Mouse (Mus musculus) neural tube, embryonic 14.5 days (tissue): ENCODE measurements at regions not wholly inside any gene's neighbourhood (a gene's known extent, or its start where the extent isn't known, plus 50 kb on each side); places are given as distances from the start of the nearest gene placed in this dataset.

ENCODE experiments used
- ATAC-seq: fragments of 200-750 bp; cut with Nextera tagmentation; 2 replicates; pipeline ENCODE4 v1.8.0; 2017; ENCODE audit warnings: low read depth, mild to moderate bottlenecking, moderate TSS enrichment, moderate library complexity
- H3K27ac ChIP-seq: fragments of 300-500 bp; sonication (generic); 2 replicates; pipeline ENCODE4 v1.5.1; 2014; ENCODE audit warnings: low read depth, mild to moderate bottlenecking, control low read depth, low read length, moderate library complexity, mixed read lengths
- H3K27me3 ChIP-seq: fragments of 300-500 bp; sonication (generic); 2 replicates; pipeline ENCODE4 v1.6.1; 2014; ENCODE audit warnings: low read length; ENCODE audit not compliant: control insufficient read depth, insufficient read depth
- H3K36me3 ChIP-seq: fragments of 300-500 bp; sonication (generic); 2 replicates; pipeline ENCODE4 v1.6.1; 2014; ENCODE audit warnings: low read length, mixed read lengths; ENCODE audit not compliant: control insufficient read depth, insufficient read depth
- H3K4me1 ChIP-seq: fragments of 300-500 bp; sonication (generic); 2 replicates; pipeline ENCODE4 v1.6.1; 2014; ENCODE audit warnings: low read length; ENCODE audit not compliant: control insufficient read depth, insufficient read depth
- H3K4me2 ChIP-seq: fragments of 300-500 bp; sonication (generic); 2 replicates; pipeline ENCODE4 v1.6.1; 2014; ENCODE audit warnings: mild to moderate bottlenecking, low read depth, low read length, control low read depth
- H3K4me3 ChIP-seq: fragments of 300-500 bp; sonication (generic); 2 replicates; pipeline ENCODE4 v1.5.1; 2014; ENCODE audit warnings: low read depth, low read length, control low read depth, mixed read lengths
- H3K9ac ChIP-seq: fragments of 300-500 bp; sonication (generic); replicated peaks from 2 replicates; pipeline ENCODE4 v1.6.1; 2014; ENCODE audit warnings: low read depth, mild to moderate bottlenecking, control low read depth, low read length, mixed read lengths
- H3K9me3 ChIP-seq: fragments of 300-500 bp; sonication (generic); 2 replicates; pipeline ENCODE4 v1.6.1; 2016; ENCODE audit warnings: low read length; ENCODE audit not compliant: control insufficient read depth
- WGBS: fragments of 180-500 bp; shearing (Covaris S2); extraction: QIAGEN DNeasy Blood & Tissue Kit; methylation state at CpG from one replicate; pipeline ENCODE4 v1.1.7; 2014; 5-methylcytosine and 5-hydroxymethylcytosine counted together

GRCm38 (mm10) chr17:64523899-64524298, 76.6 kb upstream of the Man2a1 start:
- ATAC-seq = no peak
- Histone ChIP-seq H3K4me3 (no peak overlapping the region), H3K4me2 (no peak overlapping the region), H3K4me1 (no peaks in the 10 kb centered on the region), H3K27me3 (no peaks in the 10 kb centered on the region), H3K36me3 (no peaks in the 10 kb centered on the region), H3K9ac (no peak overlapping the region), H3K27ac (no peak overlapping the region), H3K9me3 (no peaks in the 10 kb centered on the region)
- WGBS = 94% methylated on average over 8 of the region's 8 CpGs

GRCm38 (mm10) chr17:64527817-64528216, 72.7 kb upstream of the Man2a1 start:
- H3K4me2 ChIP-seq = no peak overlapping the region
- no peak for ATAC-seq
- H3K9me3 ChIP-seq = no peaks in the 10 kb centered on the region
- no peaks in the 10 kb centered on the region for H3K36me3 ChIP-seq
- WGBS = 64% methylated on average over 7 of the region's 7 CpGs
- no peak overlapping the region for H3K27ac ChIP-seq
- H3K4me1 ChIP-seq = no peaks in the 10 kb centered on the region
- H3K9ac ChIP-seq = no peak overlapping the region
- H3K27me3 ChIP-seq = no peaks in the 10 kb centered on the region
- H3K4me3 ChIP-seq = no peak overlapping the region

DNA sequence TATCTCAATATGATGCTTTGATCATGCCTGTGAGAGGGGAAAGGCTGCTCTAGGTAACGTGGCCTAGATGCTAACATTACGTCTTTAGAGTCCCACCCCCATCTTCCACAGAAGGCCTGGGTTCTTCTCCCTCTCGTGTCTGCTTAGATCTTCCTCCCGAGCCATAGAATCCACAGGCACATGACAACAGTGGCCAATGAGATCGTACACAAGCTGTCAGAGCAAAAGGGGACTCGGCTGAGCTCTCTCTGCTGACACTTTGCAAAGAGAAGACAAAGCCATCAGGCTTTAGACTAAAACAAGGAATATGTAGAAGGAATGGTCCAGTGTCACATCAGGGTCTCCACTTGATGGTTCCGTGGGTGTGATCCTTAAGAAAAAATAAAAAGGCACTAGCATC, 72.1 kb upstream of the Man2a1 start:
- Histone ChIP-seq H3K4me3 (no peak overlapping the region), H3K4me2 (no peak overlapping the region), H3K9me3 (no peaks in the 10 kb centered on the region), H3K36me3 (no peaks in the 10 kb centered on the region), H3K27me3 (no peaks in the 10 kb centered on the region), H3K27ac (no peak overlapping the region), H3K4me1 (no peaks in the 10 kb centered on the region), H3K9ac (no peak overlapping the region)
- 85% methylated on average over 7 of the region's 7 CpGs for WGBS
- no peak for ATAC-seq

DNA sequence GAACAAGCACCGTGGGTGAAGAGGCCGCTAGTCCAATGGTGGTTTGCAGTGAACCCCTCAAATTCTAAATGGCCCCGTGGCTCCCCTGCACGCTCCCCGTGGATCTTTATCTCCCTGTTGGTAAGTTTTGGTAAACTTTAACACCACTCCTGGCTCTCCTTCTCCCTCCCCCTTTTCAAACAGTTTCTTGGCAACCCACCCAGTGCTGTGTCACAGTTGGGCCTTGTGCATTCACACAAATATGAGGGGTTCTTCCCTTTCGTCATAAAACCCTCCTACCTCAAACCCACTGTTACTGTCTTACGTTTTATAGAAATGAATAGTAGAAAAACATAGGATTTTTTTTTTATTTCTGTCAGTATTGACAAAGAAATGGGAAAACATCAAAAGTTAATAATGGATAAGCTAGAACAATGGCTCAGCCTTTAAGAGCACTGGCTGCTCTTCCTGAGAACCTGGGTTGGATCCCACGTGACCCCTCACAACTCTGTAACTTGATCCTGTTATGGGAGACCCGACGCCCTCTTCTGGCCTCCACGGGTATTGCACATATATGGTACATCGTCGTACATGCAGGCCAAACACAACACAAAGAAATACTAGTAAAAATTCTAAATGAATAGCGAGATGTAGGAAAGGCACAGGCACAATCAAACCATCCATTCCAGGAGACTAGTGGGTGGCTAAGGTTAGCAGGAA, 71.1 kb upstream of the Man2a1 start:
- WGBS = 82% methylated on average over 14 of the region's 14 CpGs
- no peaks in the 10 kb centered on the region for H3K9me3 ChIP-seq
- H3K4me3 ChIP-seq = no peak overlapping the region
- no peak for ATAC-seq
- H3K4me2 ChIP-seq = no peak overlapping the region
- H3K36me3 ChIP-seq = no peaks in the 10 kb centered on the region
- no peak overlapping the region for H3K27ac ChIP-seq
- H3K9ac ChIP-seq = no peak overlapping the region
- H3K4me1 ChIP-seq = no peaks in the 10 kb centered on the region
- H3K27me3 ChIP-seq = no peaks in the 10 kb centered on the region

GRCm38 (mm10) chr17:64531150-64531549, 69.4 kb upstream of the Man2a1 start:
- WGBS = 88% methylated on average over 7 of the region's 7 CpGs

DNA sequence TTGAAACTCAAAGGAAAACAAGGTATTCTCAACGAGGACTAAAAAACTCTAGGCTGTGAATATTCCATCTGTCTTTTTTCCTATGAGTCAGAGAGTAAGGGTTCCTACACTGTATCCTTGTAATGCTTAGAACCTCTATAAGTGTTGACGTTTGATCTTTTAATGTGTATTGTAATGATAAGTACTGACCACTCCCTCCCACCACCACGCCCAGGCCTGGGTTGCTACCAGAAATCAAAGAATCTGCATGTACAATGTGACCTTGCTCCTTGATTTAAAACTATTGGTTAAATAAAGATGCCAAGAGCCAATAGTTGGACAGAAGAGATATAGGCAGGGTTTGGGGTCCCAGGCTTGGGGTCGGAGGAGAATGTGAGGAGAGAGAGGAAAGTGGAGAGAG, 66.2 kb upstream of the Man2a1 start:
- H3K4me3 ChIP-seq = no peak overlapping the region
- no peak for ATAC-seq
- H3K4me2 ChIP-seq = no peak overlapping the region
- no peaks in the 10 kb centered on the region for H3K27me3 ChIP-seq
- 88% methylated on average over 4 of the region's 4 CpGs for WGBS
- H3K36me3 ChIP-seq = no peaks in the 10 kb centered on the region
- H3K9me3 ChIP-seq = no peaks in the 10 kb centered on the region
- 0 out of 2 replicates have a peak, but pooled peaks cover 3% of the 10 kb centered on the region for H3K4me1 ChIP-seq
- no peak overlapping the region for H3K9ac ChIP-seq
- H3K27ac ChIP-seq = no peak overlapping the region

More at GRCm38 (mm10) chr17:64531150-64531549, 69.4 kb upstream of the Man2a1 start:
- no peak overlapping the region for H3K9ac ChIP-seq
- H3K27ac ChIP-seq = no peak overlapping the region
- no peak for ATAC-seq
- H3K4me1 ChIP-seq = no peaks in the 10 kb centered on the region
- H3K4me2 ChIP-seq = no peak overlapping the region
- no peaks in the 10 kb centered on the region for H3K27me3 ChIP-seq
- no peaks in the 10 kb centered on the region for H3K9me3 ChIP-seq
- no peaks in the 10 kb centered on the region for H3K36me3 ChIP-seq
- no peak overlapping the region for H3K4me3 ChIP-seq

- no peak overlapping the region for H3K4me3 ChIP-seq
- WGBS = 23% methylated on average over 10 of the region's 10 CpGs
- H3K27ac ChIP-seq = no peak overlapping the region
- H3K9me3 ChIP-seq = no peaks in the 10 kb centered on the region
- H3K9ac ChIP-seq = no peak overlapping the region
- peak; percentile 17; the same call in 1 of the 2 replicates for ATAC-seq
- 0 out of 2 replicates have a peak, but pooled peaks cover 3% of the 10 kb centered on the region for H3K4me1 ChIP-seq
- no peaks in the 10 kb centered on the region for H3K27me3 ChIP-seq
- no peaks in the 10 kb centered on the region for H3K36me3 ChIP-seq
- no peak overlapping the region; the same call in 1 of the 2 replicates for H3K4me2 ChIP-seq
Observed at GRCm38 (mm10) chr17:64538520-64538953, 62.0 kb upstream of the Man2a1 start.

DNA sequence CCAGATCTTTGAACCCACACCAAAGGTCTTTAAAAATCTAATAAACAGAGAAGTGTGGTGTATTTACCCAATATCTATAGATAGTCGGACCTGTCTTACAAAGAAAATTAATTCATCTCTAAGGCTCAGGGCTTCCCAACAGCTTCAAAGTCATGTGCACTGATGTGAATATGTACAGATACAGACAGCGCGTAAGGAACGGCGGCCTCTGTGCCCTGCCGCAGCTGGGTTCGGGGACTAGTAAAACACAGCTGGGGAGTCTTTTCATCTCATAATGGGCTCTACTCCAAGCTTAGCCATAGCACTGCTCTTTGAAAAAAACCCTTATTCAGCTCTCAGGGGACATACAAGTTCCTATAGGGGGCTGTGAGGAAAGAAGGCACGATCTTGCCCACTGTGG, 60.1 kb upstream of the Man2a1 start:
- Histone ChIP-seq H3K27me3 (no peaks in the 10 kb centered on the region), H3K27ac (no peak overlapping the region), H3K4me3 (no peak overlapping the region), H3K36me3 (no peaks in the 10 kb centered on the region), H3K4me2 (no peak overlapping the region), H3K9ac (no peak overlapping the region), H3K9me3 (no peaks in the 10 kb centered on the region), H3K4me1 (0 out of 2 replicates have a peak, but pooled peaks cover 3% of the 10 kb centered on the region)
- 62% methylated on average over 8 of the region's 8 CpGs for WGBS
- ATAC-seq = no peak

DNA sequence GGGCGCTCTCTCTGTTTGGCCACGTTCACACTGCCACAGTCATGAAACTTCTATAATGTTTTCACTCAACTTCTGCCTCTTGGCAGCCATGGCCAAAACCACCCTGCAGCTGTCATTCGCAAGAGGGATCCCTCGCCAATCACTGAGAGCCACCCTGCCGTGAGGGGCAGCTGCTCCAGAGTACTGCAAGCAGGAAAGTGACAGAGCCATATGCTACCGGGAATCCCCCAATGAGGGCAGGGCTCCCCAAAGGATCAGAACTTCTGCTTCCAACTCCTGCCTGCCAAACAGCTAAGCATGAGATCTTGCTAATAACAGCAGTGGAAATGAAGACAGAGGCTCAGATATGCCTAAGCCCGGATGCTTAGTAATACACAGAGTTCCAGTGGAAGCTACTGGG, 52.0 kb upstream of the Man2a1 start:
- 44% methylated on average over 7 of the region's 7 CpGs for WGBS
- no peak overlapping the region for H3K4me2 ChIP-seq
- H3K36me3 ChIP-seq = no peaks in the 10 kb centered on the region
- H3K27ac ChIP-seq = no peak overlapping the region
- H3K9ac ChIP-seq = no peak overlapping the region
- H3K4me3 ChIP-seq = no peak overlapping the region
- H3K4me1 ChIP-seq = no peaks in the 10 kb centered on the region
- ATAC-seq = peak; percentile 83
- no peaks in the 10 kb centered on the region for H3K27me3 ChIP-seq
- H3K9me3 ChIP-seq = no peaks in the 10 kb centered on the region
